Mouse (Mus musculus) B cell, adult 67 days (primary cell): ENCODE measurements around the gene Gm2244. TPM values are rescaled to one million over a fixed set of nuclear protein-coding genes. Genes with fewer than 3 reads are reported as not detected.

ENCODE experiments used
- total RNA-seq, 2 experiments: library from RNA; stranded (reverse); gene quantifications; 4 replicates each; pipeline ENCODE4 v1.2.4; 2023

Gene Gm2244
- total RNA-seq: not detected

DNA sequence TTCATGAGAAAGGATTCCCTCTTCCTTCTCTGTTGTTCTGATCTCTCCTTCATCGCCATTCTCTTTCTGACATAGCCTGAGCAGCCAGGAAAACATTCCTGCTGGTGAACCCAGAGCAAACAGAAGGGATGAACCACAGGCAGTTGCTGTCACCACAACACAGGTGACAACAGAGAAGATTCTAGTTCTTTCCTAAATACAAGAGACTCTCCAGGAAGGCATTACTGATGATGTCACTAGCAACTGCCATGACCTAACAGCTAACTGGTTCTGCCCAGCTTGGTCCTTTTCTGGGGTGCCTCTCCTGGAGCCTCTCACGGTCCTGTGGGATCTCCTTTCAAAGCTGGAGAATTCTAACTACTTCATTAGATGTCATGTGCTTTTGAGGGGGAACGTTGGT is at the start of gene Gm2244:
Gm2244 (minus strand) TSS at position 101 of the 400 bp plus-strand sequence.

DNA sequence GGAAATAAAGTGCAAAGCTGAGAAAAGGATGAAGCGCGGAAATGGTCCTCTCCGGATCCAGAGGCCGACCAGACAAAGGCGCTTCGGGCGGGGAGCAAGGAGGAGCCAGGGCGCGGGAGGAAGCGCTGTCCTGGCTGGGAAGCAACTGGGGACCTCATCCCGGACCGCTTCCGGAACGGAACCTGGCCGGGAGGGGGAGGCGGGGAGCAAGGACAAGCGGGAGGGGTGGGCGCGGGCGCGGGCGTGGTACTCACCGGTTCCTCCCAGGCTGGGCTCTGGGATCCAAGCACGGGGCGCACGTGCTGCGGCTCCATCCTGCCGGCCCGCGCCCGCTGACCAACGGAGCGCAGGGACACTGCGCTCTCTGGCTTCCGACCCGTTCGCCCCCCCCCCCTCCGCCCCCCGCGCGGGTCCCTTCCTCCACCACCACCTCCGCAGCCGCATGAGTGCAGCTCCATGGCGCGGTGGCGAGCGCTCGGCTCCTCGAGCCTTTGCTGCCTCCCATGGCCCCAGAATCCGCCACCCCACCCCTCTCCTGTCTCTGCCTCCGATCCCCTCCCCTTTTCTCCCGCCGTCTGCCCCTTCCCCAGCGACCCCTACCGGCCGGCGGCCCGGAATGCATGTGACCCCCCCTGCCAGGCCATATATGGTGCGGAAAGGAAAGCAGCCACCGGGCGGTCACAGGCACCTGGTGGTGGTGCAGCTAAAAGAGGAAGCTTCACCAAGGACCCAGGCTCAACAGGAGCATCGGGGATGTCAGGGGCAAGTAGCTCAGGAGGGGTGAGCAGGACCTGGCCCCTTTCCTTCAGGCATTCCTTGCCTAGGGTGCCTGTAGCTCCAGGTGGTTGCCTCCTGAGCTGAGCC is 35.3 kb upstream of the Gm2244 start, which contains the start of gene Gm2237:
Gm2237 (minus strand) TSS at position 332 of the 864 bp plus-strand sequence.

Other genes with a start within 250 kb of the Gm2244 start
- 1 to 10 TPM in 1 of 2 experiments, not detected in 1; 2.3 TPM for gene Gm21738, start 131.0 kb downstream of the Gm2244 start, total RNA-seq
- 1 to 10 TPM; 1.5 to 1.8 TPM for gene Gm2237, start 35.2 kb upstream of the Gm2244 start, total RNA-seq
- not detected for gene Gm5458, start 52.6 kb upstream of the Gm2244 start, total RNA-seq
- under 1 TPM; 0.17 to 0.18 TPM for gene Nid2, start 201.3 kb upstream of the Gm2244 start, total RNA-seq